Mouse (Mus musculus) monocyte, adult 59 days (primary cell): ENCODE measurements around the gene Olfr1335. TPM values are rescaled to one million over a fixed set of nuclear protein-coding genes. Genes with fewer than 3 reads are reported as not detected.

Source experiments
- total RNA-seq, 2 experiments: library from RNA; stranded (reverse); gene quantifications; one replicate each; pipeline ENCODE4 v1.2.4; 2023

Gene Olfr1335
- not detected for total RNA-seq

GRCm38 (mm10) chr4:118809844-118810243 lies at the start of gene Olfr1335:
TSS of gene Olfr1335 (minus strand) at chr4:118809944.

GRCm38 (mm10) chr4:118836179-118836578 lies 26.4 kb upstream of the Olfr1335 start, which contains the start of gene Olfr1333:
TSS of gene Olfr1333 (minus strand) at chr4:118836279.

GRCm38 (mm10) chr4:118782486-118782885 lies 27.3 kb downstream of the Olfr1335 start, which contains the start of gene Olfr1337:
TSS of gene Olfr1337 (minus strand) at chr4:118782586.

Other genes with a start within 250 kb of the Olfr1335 start
- not detected for gene Cfap57, start 189.2 kb downstream of the Olfr1335 start, total RNA-seq
- gene Ebna1bp2, start 189.1 kb downstream of the Olfr1335 start, total RNA-seq: 10 to 100 TPM; 37.4 to 38.0 TPM
- not detected for gene Olfr62, start 151.0 kb downstream of the Olfr1335 start, total RNA-seq
- not detected for gene Olfr1342, start 117.2 kb downstream of the Olfr1335 start, total RNA-seq
- gene Olfr1341, start 106.4 kb downstream of the Olfr1335 start, total RNA-seq: not detected
- not detected for gene Olfr1340, start 89.8 kb downstream of the Olfr1335 start, total RNA-seq
- not detected for gene Olfr1339, start 77.8 kb downstream of the Olfr1335 start, total RNA-seq
- gene Olfr1338, start 51.2 kb downstream of the Olfr1335 start, total RNA-seq: not detected
- gene Olfr1337, start 27.4 kb downstream of the Olfr1335 start, total RNA-seq: not detected
- not detected for gene Olfr1333, start 26.3 kb upstream of the Olfr1335 start, total RNA-seq
- gene Olfr1331, start 54.7 kb upstream of the Olfr1335 start, total RNA-seq: not detected
- gene Olfr1330, start 78.7 kb upstream of the Olfr1335 start, total RNA-seq: not detected
- gene Olfr1329, start 107.5 kb upstream of the Olfr1335 start, total RNA-seq: not detected
- gene Olfr1328, start 128.7 kb upstream of the Olfr1335 start, total RNA-seq: not detected
- gene Lao1, start 151.6 kb upstream of the Olfr1335 start, total RNA-seq: not detected